Mouse (Mus musculus) adrenal gland, postnatal 14 days (tissue): ENCODE measurements around the gene Tradd. TPM values are rescaled to one million over a fixed set of nuclear protein-coding genes. Genes with fewer than 3 reads are reported as not detected.

Source experiments
- DNase-seq: peaks from one replicate; pipeline ENCODE4 v3.0.0; 2021; ENCODE audit warnings: mixed read lengths
- total RNA-seq: library from RNA; stranded (reverse); gene quantifications from 2 replicates; pipeline ENCODE4 v1.2.3, GENCODE M21; 2021

Gene Tradd
- total RNA-seq, 1 experiment from 2014 or later = 12.7 TPM

DNA sequence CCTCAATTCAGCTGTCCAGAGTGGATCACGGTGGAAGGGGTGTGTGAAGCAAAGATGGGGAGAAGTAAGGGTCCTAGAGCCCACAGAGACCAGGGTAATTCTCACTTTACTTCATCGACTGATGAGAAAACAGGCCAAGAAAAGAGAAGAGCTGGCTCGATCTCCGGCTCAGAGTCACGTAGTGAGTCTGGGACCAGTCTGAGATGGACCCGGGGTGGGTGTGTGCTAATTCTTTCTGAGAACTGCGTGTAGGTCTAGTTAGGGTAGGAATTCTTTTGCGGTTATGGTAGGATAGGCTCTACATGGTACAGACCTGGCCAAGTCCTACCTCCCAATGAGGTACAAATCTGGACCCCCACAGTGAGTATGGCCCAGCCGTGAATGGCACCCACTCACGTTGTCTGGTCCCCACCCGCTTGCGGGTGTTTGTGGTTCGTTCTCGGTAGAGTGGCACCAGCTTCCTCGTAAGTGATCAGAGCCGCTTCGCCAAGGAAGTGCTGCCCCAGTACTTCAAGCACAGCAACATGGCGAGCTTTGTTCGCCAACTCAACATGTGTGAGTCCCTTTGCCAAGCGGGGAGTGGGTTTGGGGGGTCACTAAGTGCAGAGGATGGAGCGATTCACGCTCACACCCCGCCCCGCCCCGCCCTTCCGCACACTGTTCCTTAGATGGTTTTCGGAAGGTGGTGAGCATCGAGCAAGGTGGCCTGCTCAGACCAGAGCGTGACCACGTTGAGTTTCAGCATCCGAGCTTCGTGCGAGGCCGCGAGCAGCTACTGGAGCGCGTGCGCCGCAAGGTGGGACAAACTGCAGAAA lies 5.9 kb upstream of the Tradd start:
- DNase-seq = no peak

DNA sequence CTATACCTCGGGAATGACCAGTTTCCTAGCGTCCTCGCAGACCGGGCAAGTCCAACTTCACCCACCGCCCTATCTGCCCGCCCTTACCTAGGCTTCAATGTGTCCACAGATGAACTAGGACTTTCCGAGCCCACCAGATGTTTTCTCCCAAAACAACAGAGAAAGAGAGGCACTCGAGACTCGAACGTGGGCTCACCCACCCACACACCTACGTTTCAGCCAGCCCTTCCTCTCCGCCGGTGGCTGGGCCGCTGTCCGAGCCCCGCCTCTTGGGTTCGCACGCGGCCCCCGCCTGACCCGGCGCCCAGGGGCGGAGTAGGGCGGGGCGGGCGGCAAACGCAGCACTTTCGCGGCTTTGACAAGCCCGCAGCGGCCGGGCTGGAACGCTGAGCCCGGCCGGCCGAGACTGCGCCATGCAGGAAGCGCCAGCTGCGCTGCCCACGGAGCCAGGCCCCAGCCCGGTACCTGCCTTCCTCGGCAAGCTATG lies 5.1 kb upstream of the Tradd start, which contains the start of gene Hsf4:
Gene Hsf4 (plus strand): TSS at position 341 of the 487 bp plus-strand sequence.
- DNase-seq = peak; percentile 78

DNA sequence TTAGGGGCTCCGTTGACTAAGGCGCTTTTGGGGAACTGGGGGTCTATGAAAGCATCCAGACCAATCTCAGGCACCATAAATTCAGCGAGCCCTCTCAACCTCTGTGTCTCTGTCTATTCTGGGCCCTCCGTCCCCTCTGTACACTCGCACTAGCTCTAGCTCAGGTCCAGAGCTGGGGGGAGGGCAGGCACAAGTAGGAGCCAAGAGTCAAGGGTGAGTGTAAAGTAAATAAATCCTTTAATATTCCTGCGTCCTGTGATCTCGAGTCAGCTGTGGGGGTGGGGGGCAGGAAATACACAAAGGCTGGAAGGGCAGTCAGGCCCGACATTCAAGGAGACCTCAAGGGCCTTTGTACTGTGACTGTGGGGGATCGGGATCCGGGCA lies 4.7 kb upstream of the Tradd start:
- peak; percentile 46 for DNase-seq

DNA sequence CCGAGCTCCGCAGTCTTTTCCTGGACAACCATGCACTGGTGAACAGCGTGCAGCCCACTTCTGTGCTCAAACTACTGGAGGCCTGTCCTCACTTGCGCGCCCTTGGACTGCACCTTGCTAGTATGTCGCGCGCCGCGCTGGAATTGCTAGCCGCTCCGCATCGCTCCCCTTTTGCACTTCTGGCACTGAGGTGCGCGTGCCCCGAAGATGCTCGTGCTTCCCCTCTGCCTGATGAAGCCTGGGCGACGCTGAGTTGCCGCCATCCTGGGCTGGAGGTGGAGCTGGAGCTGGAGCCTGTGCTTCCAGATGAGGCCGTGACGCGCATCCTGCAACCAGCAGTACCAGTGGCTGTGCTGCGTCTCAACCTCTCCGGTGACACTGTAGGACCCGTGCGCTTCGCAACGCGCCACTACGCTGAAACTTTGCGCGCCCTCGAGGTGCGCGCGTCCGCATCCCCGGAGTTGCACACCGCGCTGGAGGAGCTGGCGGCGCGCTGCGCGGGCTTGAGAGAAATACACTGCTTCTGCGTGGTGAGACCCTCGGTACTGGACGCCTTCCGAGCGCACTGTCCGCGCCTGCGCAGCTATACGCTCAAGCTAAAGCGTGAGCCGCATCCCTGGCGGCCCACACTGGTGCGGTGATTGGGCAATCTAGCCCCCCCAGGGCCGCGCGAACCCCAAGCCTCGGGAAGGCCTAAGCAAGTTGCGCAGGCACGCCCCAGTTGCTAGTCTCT lies 4.1 kb upstream of the Tradd start:
- peak; percentile 47 for DNase-seq

DNA sequence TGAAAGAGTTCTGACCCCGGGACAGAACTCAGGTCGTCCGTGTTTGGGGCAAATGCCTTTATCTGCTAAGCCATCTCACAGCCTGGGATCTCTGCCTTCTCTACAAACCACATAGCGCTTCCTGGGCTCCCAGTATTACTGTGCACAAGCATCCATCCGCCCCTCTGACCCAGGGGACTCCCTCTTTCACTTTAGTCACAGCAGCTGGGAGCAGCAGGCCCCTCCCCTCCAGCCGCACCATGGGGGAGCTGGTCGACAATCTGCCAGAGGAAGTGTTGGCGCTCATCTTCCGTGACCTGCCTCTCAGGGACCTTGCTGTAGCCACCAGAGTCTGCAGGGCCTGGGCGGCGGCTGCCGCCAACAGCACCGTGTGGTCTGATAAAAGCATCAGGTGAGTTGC lies 2.4 kb upstream of the Tradd start:
- no peak for DNase-seq

DNA sequence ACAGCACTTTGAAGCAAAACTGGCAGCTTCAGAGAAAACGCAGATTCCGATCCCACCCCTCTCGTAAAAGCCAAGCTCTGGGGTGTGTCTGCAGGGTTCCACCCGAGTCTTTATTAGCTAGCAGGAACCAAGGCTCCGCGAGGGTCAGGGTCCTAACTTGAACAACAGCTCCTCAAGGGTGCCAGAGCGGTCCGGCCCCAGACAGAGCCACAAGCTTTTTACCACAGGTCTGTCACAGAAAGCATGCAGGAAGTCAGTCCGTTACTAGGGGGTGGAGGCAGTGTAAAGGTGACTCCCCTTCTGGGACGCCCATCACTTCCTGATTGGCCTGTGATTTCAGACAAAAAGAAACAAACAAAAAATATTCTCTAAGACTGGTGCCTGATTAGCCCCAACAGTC lies 719 bp upstream of the Tradd start:
- no peak for DNase-seq

DNA sequence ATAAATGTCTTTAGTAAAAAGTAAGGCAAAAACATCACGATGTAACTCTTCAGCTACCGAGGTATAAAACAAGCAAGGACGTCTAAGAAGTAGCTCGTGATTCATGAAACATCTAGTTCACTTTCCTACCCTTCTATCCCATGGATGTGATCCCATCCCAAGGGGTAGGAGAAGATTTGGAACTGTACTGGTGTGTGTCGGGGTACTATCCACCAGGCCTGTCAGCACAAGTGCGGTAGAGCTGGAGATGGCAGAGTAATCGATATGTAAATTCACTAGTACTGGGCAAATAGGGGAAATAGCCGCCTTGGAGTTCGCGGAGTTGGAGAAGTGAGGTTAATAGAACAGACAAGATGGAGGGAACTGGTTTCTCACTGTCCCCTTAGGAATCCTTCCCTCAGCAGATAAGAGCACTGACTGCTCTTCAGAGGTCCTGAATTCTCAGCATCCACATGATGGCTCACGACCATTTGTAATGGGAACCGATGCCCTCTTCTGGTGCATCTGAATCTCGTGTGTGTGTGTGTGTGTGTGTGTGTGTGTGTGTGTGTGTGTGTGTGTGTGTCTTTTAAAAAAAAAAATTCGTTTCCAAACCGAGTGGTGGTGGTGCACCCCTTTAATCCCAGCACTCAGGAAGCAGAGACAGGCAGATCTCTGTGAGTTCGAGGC lies 1.0 kb downstream of the Tradd start:
- DNase-seq = no peak

DNA sequence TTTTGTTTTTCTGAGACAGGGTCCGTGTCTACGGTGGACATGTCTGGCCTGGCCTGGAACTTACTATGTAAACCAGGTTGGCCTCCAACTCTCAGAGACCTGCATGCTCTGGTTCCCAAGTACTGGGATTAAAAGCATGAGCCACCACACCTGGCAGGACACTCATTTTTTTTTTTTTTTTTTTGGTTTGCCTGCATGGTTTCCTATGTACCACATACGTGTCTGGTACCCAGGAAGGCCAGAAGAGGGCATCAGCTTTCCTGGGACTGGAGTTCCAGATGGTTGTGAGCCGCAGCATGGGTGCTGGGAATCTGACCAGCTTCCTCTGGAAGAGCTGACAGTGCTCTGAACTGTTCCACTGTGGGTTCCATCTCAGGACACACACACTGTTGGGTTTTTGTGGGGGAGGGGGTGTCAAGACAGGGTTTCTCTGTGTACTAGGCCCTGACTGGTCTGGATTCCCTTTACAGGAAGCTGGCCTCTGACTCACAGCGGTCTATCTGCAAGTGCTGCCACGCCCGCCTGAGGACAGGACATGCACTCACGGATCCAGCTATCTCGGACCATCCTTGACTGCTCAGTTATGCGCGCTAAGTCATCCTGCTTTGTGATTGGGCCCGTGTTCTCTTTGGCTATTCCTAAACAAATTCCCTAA lies 3.0 kb downstream of the Tradd start:
- DNase-seq = no peak

DNA sequence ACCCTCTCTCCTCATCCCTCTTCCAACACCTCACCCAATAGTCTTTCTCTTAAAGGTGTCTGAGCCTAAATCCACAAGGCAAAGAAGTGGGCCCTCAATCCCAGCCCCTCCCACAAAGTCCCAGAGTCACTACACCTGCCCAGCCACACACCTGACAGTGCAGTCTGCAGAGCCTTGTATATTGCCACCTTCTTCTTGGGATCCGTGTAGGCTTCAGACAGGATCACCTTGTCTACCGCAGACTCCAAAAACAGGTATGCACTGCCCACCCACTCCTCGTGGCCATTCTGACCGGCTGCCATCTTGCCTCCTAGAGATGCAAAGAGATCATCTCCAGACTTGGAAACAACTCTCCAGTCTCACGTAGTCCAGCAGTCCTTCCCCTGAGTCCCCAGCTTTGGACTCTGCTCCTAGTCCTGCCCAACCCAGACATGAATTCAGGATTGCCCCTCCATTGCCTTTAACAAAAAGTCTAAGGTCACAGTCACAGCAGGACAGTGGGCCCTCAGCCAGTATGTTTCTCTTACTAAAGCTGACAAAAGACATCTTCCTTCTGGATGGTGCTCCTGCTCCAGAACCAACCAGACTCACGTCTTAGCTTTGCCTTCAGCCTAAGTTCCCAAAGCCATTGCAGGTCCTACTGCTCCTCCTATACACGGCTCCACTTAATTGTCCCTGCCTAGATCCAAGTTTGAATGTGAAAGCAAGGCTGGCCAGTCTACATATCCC lies 3.9 kb downstream of the Tradd start:
- DNase-seq = no peak

DNA sequence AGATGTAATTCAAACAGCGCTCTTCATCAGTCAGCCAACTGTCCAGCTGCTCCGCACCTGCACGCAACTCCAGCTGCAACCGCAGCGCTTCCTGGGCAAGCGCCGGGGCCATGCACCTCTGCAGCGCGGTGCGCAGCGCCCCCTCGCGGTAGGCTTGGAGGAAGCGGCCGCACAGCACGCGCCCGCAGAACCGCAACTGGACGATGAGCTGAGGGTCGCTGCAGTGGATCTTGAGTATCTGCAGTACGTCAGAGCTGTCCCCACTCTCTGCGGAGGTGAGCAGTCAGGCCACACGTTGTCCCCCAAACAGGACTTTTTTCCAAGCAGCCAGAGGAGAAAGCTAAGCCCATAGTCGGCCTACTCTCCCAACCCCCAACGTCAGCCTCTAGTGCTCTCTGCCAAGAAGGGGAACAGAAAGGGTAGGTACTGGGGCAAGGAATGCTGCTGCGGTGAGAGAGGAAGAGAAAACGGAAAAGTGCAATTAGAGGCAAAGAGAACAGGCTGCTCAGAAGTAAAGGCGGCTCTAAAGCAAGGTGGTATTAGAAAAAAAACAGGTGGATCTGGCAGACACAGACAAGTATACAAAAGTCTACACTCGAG lies 4.6 kb downstream of the Tradd start:
- peak; percentile 90 for DNase-seq

DNA sequence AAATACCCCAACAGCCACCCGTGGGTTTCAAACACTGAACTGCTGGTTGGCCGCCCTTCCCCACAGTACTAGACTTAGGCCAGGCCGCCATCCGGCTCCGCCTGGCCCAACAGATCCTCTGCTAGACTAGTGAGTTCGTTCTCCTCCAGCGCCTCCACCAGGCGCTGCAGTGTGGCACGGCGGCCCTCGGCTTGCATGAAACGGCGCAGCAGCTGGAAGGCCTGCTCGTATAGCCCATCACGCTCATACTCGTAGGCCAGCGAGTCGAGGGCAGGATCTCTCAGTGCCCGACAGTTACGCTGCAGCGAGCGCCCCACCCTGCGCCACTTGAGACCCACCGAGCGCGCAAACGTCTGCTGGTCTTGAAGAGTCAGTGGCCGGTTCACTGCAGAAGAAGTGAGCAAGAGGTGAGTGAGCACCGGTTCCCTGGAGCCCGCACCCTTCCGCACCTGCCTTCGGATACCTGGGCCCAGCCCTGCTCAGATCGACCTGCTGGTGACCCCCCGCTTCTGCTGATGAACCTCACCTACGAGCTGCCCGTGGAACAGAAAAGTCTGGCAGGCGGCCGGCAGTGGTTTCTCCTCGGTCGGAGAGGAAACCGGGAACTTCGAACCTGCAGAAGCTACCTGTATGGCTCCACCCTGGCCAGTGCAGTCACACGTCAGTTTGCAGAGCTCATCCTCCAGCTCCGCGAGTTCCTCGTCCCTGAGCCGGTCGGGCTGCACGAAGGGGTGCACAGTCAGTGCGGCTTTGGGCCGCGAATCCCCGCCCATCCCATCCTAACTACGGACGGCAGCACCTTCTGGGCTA lies 5.3 kb downstream of the Tradd start:
- peak; percentile 21 for DNase-seq

DNA sequence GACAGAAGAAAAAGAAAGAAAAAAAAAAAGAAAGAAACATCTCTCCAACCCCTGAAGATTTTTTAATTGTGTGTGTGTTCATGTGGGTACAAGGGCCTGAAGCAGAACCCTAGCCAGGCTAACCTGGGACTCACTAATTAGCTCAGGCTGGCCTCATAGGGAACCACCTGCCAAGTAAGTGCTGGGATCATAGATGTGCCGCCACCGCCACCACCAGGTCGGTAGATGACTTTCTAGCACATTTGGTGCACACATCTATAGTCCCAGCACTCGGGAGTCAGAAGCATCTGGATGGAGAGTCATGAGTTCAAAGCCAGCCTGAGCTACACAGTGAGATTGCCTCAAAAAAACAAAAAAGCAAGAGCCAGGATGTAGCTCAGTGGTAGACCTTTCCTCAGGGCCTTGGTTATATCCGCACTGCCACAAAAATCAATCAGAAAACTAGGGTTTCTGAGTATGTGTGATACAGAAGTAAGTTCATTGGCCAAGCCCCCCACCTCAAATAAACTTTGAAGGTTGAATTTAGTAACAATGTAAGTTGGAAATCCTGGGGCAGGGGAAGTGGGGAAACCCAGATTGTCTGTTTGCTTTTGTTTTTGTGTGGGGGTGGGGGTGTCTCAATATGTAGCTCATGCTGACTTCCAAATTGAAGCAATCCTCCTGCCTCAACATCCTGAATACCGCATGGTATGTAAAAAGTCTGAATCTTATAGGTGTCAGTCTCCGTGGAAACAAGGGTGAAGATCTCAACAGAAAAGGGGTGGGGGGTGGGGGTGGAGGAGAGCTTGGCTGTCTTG lies 6.9 kb downstream of the Tradd start:
- no peak for DNase-seq

DNA sequence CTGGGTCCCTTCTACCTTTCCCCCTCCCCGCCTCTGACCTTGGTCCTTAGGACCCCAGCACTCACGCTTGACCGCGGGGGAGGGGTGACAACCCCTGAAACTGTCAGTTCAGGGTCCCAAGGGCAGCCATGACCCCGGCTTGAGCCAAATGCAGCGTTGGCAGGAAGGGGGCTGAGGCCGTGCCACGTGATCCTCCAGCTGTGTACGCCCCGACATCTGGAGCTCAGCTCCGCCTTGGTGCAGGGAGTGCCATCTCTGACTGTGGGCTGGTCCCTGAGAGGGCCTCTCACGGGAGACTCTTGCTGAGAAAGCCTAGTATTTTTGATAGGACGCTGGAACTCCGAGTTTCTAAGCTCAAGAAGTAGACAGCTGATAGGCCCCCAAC lies 9.5 kb downstream of the Tradd start, which contains the start of gene B3gnt9:
Gene B3gnt9 (minus strand): TSS at position 188 of the 385 bp plus-strand sequence.
- peak; percentile 75 for DNase-seq

DNA sequence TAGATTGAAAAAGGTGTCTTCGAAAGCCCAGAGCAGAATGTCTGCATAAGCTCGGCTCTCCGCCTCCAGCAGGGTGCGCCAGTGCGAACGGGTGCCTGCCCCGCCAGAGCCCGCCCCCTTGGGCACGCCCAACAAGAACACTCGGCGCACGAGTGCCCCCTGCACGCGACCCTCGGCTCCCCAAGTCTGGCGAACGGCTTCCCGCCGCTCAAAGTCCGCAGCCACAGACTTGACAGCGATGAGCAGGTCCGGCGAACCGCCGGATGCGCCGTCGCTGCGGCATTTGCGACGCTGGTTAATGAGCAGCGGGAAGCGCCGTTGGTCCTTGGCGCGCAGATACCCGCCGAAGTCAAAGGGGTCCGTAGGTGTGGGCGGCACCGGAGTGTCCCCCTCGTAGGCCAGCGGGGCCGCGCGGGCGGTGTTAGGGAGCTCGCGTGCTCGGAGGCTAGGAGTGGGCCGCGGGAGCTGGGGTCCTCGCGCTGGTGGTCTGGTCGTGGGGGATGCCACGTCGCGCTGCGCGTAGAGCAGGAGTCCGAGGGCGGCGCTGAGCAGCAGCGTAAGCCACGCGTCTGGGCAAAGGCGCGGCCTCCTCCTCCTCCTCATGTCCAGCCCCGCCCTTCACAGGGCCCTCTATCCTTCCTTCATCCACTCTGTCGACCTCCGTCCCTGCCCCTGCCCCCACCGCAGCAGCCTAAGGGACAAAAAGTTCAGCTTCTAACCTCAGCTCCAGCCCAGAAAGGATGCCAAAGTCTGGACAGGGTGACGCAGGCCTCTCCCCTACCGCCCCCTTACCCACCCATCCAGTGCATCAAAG lies 10.1 kb downstream of the Tradd start:
- peak; percentile 94 for DNase-seq

DNA sequence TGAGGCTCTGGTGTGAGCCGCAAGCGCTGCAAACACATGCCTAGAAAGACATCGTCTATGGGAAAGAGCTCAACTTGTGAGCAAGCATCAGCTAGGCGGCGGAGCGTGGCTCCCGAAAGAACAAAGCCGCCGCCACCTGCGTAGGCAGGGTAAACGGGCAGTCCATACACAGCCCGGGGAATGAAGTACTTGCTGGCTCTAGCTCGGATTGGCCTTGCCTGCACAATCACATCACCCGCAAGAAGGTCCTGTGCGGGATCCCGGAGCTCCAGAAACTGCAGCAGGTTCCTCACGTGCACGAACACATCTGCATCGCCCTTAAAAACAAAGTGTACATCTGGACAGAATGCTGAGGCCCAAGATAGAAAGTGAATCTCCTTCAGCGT lies 10.7 kb downstream of the Tradd start:
- DNase-seq = no peak

DNA sequence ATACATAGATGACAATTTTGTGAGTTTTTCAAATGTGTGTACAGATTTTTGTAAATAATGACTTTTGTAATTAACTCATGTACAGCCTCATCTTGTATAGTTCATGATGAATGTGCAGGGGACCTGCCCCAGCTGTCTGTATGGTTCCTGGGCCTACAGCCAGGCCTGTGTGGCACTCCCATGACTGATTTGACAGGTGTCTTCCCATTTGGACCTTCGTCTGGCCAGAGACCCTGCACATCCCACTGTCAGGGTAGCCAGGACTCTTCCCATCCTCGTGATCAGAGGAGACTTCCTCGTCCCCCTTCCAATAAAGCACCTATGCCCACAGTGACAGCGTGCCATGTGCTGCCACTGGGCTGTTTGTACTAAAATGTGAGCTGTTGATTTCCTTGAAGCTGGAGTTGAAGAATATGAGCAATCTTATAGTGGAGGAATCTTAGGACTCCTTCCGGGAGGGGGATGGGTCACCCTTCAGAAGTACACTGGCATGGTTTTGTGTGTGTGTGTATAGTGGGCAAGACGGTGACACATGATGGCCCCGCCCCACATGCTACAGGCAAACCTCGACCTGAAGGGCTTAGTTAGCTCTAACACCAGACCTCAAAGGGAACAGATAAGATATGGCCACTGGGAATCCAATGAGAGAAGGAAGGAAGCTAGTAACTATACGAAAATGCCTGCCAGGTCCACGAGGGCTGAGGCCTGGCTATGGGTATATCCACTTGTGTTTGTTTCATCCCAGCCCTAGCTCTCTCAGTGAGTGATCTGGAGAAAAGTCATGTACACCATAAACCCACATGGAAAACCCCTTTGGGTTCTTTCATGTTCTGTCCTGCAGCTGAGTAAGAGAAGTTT lies 11.5 kb downstream of the Tradd start:
- DNase-seq = no peak

DNA sequence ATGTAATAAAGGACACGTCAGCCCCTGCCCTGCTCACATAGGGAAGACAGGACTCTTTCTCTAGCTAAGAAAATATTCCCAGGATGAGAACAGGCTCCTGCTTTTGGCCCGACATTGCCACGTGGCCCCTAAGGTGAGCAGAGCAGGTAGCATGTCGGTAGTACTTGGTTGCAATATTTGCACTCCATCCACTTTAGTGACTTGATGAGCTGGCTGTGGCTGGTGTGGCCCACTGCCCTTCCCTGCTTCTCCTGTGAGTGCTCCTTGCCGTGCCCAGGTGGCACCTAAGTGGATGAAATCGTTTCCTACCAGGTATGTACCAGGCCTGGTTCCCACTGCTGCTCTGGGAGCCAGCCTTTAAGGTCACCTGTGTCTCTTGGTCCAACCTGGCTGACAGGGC lies 12.5 kb downstream of the Tradd start:
- DNase-seq = no peak

DNA sequence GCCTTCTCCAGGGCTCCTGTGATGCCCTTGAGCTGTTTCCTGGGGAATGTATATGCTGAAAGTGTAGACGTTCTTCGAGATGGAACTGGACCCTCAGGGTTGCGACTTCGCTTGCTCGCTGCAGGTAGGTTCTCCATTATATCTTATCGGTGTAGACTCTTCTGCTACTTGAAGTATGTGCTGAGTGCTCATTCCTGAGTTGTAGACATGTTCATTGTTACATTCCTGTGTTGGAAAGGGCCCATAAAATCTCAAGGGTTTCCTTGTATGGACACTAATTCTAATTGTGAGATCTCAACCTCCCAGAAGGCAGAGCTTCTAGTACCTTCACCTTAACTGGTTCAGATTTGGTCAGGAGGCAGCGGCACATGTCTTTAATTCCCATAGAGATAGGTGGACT lies 23.4 kb downstream of the Tradd start:
- no peak for DNase-seq
